Mouse (Mus musculus): ENCODE results near the gene Tmem130. TPM values are rescaled to one million over a fixed set of nuclear protein-coding genes. Genes with fewer than 3 reads are reported as not detected.
A peak's percentile ranks its signal among the peaks of the same experiment; 100 is the strongest.

Tmem130 gene
- polyA plus RNA-seq (2012; rRNA removed) = 0.17 and 0.18 TPM in 2 replicates

DNA sequence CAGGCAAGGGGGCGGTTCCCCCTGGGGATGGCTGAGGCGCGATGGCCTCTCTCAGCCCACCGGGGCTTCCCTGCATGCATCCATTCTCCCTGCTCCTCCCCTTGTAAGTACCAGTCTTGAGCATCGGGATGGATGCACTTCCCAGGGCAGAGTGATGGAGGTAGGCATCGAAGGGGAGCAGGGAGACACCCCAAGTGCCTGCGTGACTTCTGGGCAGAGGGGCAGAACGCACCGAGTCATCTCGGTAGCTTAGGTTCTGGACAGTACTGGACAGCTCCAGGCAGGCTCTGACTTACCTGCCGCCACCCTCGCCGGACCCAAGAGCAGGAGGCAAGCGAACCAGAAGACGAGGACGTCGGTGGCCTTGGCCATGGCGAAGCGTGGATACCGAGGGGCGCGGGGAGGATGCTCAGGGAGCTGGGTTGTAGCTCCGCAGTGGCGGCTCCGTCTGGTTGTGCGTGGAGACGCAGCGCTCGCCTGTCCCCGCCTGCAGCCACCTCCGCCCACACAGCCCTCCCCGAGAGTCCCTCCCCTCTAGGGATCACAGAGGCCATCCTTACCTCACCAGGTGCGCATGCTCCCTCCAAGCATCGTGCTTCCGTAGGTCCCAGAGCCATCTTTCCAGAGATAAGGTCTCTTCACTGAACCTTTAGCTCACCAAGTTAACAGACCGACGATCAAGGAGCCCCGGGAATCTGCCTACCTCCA lies at the start of gene Tmem130:
Tmem130 (minus strand) TSS at position 658 of the 708 bp plus-strand sequence.
- no peaks in the 10 kb centered on the region for H3K4me1 ChIP-seq (replicated peaks; ENCODE audit: control insufficient read depth, insufficient read depth, low read length)
- no peaks in the 10 kb centered on the region for H3K36me3 ChIP-seq (ENCODE audit: control insufficient read depth, insufficient read depth, low read length)
- H3K4me3 ChIP-seq (ENCODE audit: control insufficient read depth, insufficient read depth, low read length) = no peak within 1 kb of the TSS
- no peaks in the 10 kb centered on the region; the same call in 1 of the 2 replicates for H3K27me3 ChIP-seq (ENCODE audit: control insufficient read depth, insufficient read depth, low read length)
- H3K27ac ChIP-seq (ENCODE audit: control insufficient read depth, insufficient read depth, low read length) = no peak within 1 kb of the TSS
- 9% methylated on average over 38 of the region's 38 CpGs for WGBS
- TF ChIP-seq CTCF (IDR thresholded peaks at IDR 0.05; ENCODE audit: borderline replicate concordance, control insufficient read depth, extremely low read depth, insufficient read depth, low read length, poor library complexity) = no peak
- TF ChIP-seq POLR2A (IDR thresholded peaks at IDR 0.05; ENCODE audit: control insufficient read depth, extremely low read depth, insufficient read depth, low read length, poor library complexity) = no peak
- DNase-seq = no peak

DNA sequence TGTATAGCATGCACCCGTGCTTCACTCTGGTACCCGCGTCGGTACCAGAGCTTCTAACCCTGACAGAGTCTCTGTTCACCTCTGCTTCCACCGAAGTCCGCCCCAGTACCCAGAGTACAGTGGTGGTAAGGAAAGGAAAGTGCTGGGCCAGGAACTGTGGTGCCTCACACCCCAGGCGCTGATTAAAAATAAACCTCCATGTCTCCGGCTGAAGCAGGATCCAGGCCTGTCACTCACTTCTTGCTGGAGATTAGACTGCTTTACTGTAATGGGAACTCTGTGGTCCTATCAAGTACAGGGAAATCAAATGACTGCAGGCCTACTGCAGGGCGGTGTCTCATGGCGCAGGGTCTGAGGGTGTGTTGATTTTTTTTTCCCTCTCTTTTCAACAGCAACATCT lies 45.3 kb upstream of the Tmem130 start:
- H3K4me1 ChIP-seq (replicated peaks; ENCODE audit: control insufficient read depth, insufficient read depth, low read length) = no peaks in the 10 kb centered on the region
- H3K36me3 ChIP-seq (ENCODE audit: control insufficient read depth, insufficient read depth, low read length) = peaks cover 91% of the 10 kb centered on the region
- TF ChIP-seq CTCF (IDR thresholded peaks at IDR 0.05; ENCODE audit: borderline replicate concordance, control insufficient read depth, extremely low read depth, insufficient read depth, low read length, poor library complexity) (no peak), POLR2A (IDR thresholded peaks at IDR 0.05; ENCODE audit: control insufficient read depth, extremely low read depth, insufficient read depth, low read length, poor library complexity) (no peak)
- WGBS = 97% methylated on average over 10 of the region's 10 CpGs
- H3K27ac ChIP-seq (ENCODE audit: control insufficient read depth, insufficient read depth, low read length) = no peak overlapping the region
- DNase-seq = no peak
- H3K4me3 ChIP-seq (ENCODE audit: control insufficient read depth, insufficient read depth, low read length) = no peak overlapping the region
- no peaks in the 10 kb centered on the region for H3K27me3 ChIP-seq (ENCODE audit: control insufficient read depth, insufficient read depth, low read length)

DNA sequence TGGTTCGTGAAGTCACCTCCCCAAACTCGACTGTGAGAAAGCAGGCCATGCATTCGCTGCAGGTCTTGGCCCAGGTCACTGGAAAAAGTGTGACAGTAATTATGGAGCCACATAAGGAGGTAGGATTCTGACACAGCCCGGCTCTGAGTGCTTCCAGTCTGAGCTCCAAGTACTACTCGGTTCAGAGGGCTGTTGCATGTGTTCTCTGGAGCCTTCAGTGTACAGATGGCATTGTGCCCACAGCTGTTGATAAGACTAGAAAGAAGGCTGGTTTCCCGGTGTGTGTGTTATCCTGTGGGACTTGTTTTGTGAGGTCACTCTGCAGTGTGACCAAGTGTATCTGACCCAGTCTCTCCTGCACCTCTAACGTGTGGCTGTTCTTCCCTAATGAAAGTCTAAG lies 42.6 kb upstream of the Tmem130 start:
- Histone ChIP-seq H3K27ac (ENCODE audit: control insufficient read depth, insufficient read depth, low read length) (no peak overlapping the region), H3K4me1 (replicated peaks; ENCODE audit: control insufficient read depth, insufficient read depth, low read length) (no peaks in the 10 kb centered on the region), H3K36me3 (ENCODE audit: control insufficient read depth, insufficient read depth, low read length) (peaks cover 93% of the 10 kb centered on the region), H3K4me3 (ENCODE audit: control insufficient read depth, insufficient read depth, low read length) (no peak overlapping the region), H3K27me3 (ENCODE audit: control insufficient read depth, insufficient read depth, low read length) (no peaks in the 10 kb centered on the region)
- no peak for TF ChIP-seq CTCF (IDR thresholded peaks at IDR 0.05; ENCODE audit: borderline replicate concordance, control insufficient read depth, extremely low read depth, insufficient read depth, low read length, poor library complexity)
- no peak for TF ChIP-seq POLR2A (IDR thresholded peaks at IDR 0.05; ENCODE audit: control insufficient read depth, extremely low read depth, insufficient read depth, low read length, poor library complexity)
- DNase-seq = no peak
- WGBS = 96% methylated on average over 7 of the region's 7 CpGs

DNA sequence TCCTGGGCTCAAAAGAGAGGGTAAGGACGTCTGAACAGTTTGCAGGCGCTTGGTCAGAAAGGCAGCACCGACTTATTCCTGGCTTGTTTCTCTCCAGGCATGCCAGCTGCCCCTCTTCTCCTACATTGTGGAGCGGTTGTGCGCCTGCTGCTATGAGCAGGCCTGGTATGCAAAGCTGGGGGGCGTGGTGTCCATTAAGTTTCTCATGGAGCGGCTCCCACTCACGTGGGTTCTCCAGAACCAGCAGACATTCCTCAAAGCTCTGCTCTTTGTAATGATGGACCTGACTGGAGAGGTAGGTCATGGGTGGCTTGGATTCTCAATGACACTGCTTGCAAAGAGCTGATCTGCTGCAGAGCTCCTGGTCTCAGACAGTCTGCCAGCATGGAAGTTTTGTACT lies 41.4 kb upstream of the Tmem130 start:
- Histone ChIP-seq H3K36me3 (ENCODE audit: control insufficient read depth, insufficient read depth, low read length) (peaks cover 93% of the 10 kb centered on the region), H3K4me1 (replicated peaks; ENCODE audit: control insufficient read depth, insufficient read depth, low read length) (no peaks in the 10 kb centered on the region), H3K4me3 (ENCODE audit: control insufficient read depth, insufficient read depth, low read length) (no peak overlapping the region), H3K27me3 (ENCODE audit: control insufficient read depth, insufficient read depth, low read length) (no peaks in the 10 kb centered on the region), H3K27ac (ENCODE audit: control insufficient read depth, insufficient read depth, low read length) (no peak overlapping the region)
- no peak for DNase-seq
- WGBS = 98% methylated on average over 8 of the region's 8 CpGs
- TF ChIP-seq CTCF (IDR thresholded peaks at IDR 0.05; ENCODE audit: borderline replicate concordance, control insufficient read depth, extremely low read depth, insufficient read depth, low read length, poor library complexity) (no peak), POLR2A (IDR thresholded peaks at IDR 0.05; ENCODE audit: control insufficient read depth, extremely low read depth, insufficient read depth, low read length, poor library complexity) (no peak)

DNA sequence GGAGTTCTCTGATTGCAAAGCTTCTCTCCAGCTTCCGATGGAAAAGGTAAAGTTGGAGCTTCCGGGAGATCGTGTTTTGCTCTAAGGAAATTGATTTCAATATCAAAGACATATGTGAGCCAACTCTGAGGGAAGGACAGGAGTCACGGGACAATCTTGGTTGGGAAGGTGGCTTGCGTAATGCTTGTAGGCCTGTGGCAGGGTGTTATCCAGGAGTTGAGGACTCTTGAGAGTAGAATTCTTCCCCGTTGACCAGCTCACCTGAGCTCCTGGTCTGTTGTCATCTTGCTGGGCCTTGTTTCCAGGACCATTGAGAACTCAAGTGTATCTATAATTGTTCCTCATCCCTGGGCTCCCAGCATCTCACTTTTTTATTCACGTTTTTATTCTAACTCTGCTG lies 35.5 kb upstream of the Tmem130 start:
- WGBS = 97% methylated on average over 7 of the region's 7 CpGs
- peaks cover 84% of the 10 kb centered on the region for H3K36me3 ChIP-seq (ENCODE audit: control insufficient read depth, insufficient read depth, low read length)
- H3K4me1 ChIP-seq (replicated peaks; ENCODE audit: control insufficient read depth, insufficient read depth, low read length) = no peaks in the 10 kb centered on the region
- H3K27ac ChIP-seq (ENCODE audit: control insufficient read depth, insufficient read depth, low read length) = no peak overlapping the region
- no peak overlapping the region for H3K4me3 ChIP-seq (ENCODE audit: control insufficient read depth, insufficient read depth, low read length)
- TF ChIP-seq POLR2A (IDR thresholded peaks at IDR 0.05; ENCODE audit: control insufficient read depth, extremely low read depth, insufficient read depth, low read length, poor library complexity) = no peak
- TF ChIP-seq CTCF (IDR thresholded peaks at IDR 0.05; ENCODE audit: borderline replicate concordance, control insufficient read depth, extremely low read depth, insufficient read depth, low read length, poor library complexity) = no peak
- no peak for DNase-seq
- no peaks in the 10 kb centered on the region for H3K27me3 ChIP-seq (ENCODE audit: control insufficient read depth, insufficient read depth, low read length)

DNA sequence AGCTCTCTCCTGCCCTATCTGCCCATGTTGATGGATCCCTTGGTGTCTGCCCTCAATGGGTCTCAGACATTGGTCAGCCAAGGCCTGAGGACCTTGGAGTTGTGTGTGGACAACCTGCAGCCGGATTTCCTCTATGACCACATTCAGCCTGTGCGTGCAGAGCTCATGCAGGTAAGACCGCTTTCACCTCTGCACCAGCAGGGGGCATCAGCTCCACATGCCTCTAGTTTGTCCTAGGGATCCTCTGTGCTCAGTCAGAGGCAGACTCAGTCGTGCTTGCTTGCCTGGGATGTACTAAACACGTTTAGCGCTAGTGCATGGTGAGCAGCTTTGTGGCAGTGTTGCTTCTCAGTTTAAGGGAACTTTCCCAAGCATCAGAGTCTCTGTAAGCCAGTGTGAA lies 33.1 kb upstream of the Tmem130 start:
- TF ChIP-seq CTCF (IDR thresholded peaks at IDR 0.05; ENCODE audit: borderline replicate concordance, control insufficient read depth, extremely low read depth, insufficient read depth, low read length, poor library complexity) (peak; percentile 75; the same call in 1 of the 2 replicates), POLR2A (IDR thresholded peaks at IDR 0.05; ENCODE audit: control insufficient read depth, extremely low read depth, insufficient read depth, low read length, poor library complexity) (no peak)
- Histone ChIP-seq H3K4me3 (ENCODE audit: control insufficient read depth, insufficient read depth, low read length) (no peak overlapping the region), H3K36me3 (ENCODE audit: control insufficient read depth, insufficient read depth, low read length) (peaks cover 86% of the 10 kb centered on the region), H3K27ac (ENCODE audit: control insufficient read depth, insufficient read depth, low read length) (no peak overlapping the region), H3K27me3 (ENCODE audit: control insufficient read depth, insufficient read depth, low read length) (no peaks in the 10 kb centered on the region), H3K4me1 (replicated peaks; ENCODE audit: control insufficient read depth, insufficient read depth, low read length) (no peaks in the 10 kb centered on the region)
- DNase-seq = peak; percentile 22
- 81% methylated on average over 6 of the region's 6 CpGs for WGBS
